Mouse (Mus musculus) liver, embryonic 14.5 days (tissue): Measurements from ENCODE around the gene Adamts4. TPM values are rescaled to one million over a fixed set of nuclear protein-coding genes. Genes with fewer than 3 reads are reported as not detected.

ENCODE experiments used
- ATAC-seq: fragments of 200-750 bp; cut with Nextera tagmentation; 2 replicates; pipeline ENCODE4 v1.8.0; 2017; ENCODE audit warnings: moderate number of reproducible peaks, mild to moderate bottlenecking, moderate library complexity; ENCODE audit not compliant: insufficient read depth
- DNase-seq, 3 experiments: peaks; one replicate each; pipeline ENCODE4 v3.0.0-alpha.2; 2012 to 2013; ENCODE audit warnings: low read depth in 3 of 3, low spot score in 3 of 3
- H3K27ac ChIP-seq: fragments of 300-500 bp; sonication (generic); 2 replicates; pipeline ENCODE4 v1.5.1; 2014; ENCODE audit warnings: moderate library complexity, mild to moderate bottlenecking, control low read depth, inconsistent platforms
- H3K27me3 ChIP-seq: fragments of 300-500 bp; sonication (generic); 2 replicates; pipeline ENCODE4 v1.6.1; 2014; ENCODE audit warnings: mild to moderate bottlenecking, low read length, moderate library complexity; ENCODE audit not compliant: control insufficient read depth, insufficient read depth
- H3K36me3 ChIP-seq: fragments of 300-500 bp; sonication (generic); replicated peaks from 2 replicates; pipeline ENCODE4 v1.6.1; 2014; ENCODE audit warnings: low read depth; ENCODE audit not compliant: control insufficient read depth, insufficient read depth
- H3K4me1 ChIP-seq, 2 experiments: fragments of 200-500 bp in 1 of 2; fragments of 300-500 bp in 1 of 2; sonication (generic) in 1 of 2; replicated peaks; 2 replicates each; pipeline ENCODE4 v1.6.1; 2012 to 2014; ENCODE audit warnings: antibody characterized with exemption in 1 of 2, inconsistent platforms in 1 of 2, low read length in 1 of 2; ENCODE audit not compliant: control insufficient read depth in 2 of 2, insufficient read depth in 2 of 2
- H3K4me2 ChIP-seq: fragments of 300-500 bp; sonication (generic); 2 replicates; pipeline ENCODE4 v1.6.1; 2014; ENCODE audit warnings: low read depth, mild to moderate bottlenecking, control low read depth, moderate library complexity
- H3K4me3 ChIP-seq, 2 experiments: fragments of 200-500 bp in 1 of 2; fragments of 300-500 bp in 1 of 2; sonication (generic) in 1 of 2; 2 replicates each; pipeline ENCODE4 v1.5.1; 2012 to 2014; ENCODE audit warnings: low read depth in 2 of 2, low read length in 2 of 2, mild to moderate bottlenecking in 2 of 2, control low read depth in 1 of 2, inconsistent platforms in 1 of 2, moderate library complexity in 1 of 2; ENCODE audit not compliant: insufficient read depth in 1 of 2
- H3K9ac ChIP-seq: fragments of 300-500 bp; sonication (generic); replicated peaks from 2 replicates; pipeline ENCODE4 v1.6.1; 2014; ENCODE audit warnings: mild to moderate bottlenecking, control low read depth, moderate library complexity
- H3K9me3 ChIP-seq: fragments of 300-500 bp; sonication (generic); 2 replicates; pipeline ENCODE4 v1.6.1; 2016; ENCODE audit warnings: low read length, mixed read lengths; ENCODE audit not compliant: control insufficient read depth
- CTCF ChIP-seq: IDR thresholded peaks from 2 replicates; pipeline ENCODE4 v1.5.1; 2016; ENCODE audit warnings: antibody characterized with exemption, low read depth, control low read depth
- EP300 ChIP-seq: IDR thresholded peaks from 2 replicates; pipeline ENCODE4 v1.6.1; 2016; ENCODE audit warnings: antibody characterized with exemption, low read depth
- WGBS: fragments of 180-500 bp; shearing (Covaris S2); extraction: QIAGEN DNeasy Blood & Tissue Kit; methylation state at CpG from one replicate; pipeline ENCODE4 v1.1.7; 2014; ENCODE audit not compliant: insufficient replicate concordance; 5-methylcytosine and 5-hydroxymethylcytosine counted together
- polyA plus RNA-seq, 2 experiments: library from polyadenylated mRNA; depleted of rRNA in 1 of 2; stranded (reverse) in 1 of 2; unstranded in 1 of 2; fragments of >200 nt; fragmentation: Nextera tagmentation in 1 of 2; extraction: Ambion mirVana in 1 of 2; gene quantifications; 2 replicates each; pipeline versions ENCODE4 v1.2.1 to v1.2.3; 2012 to 2014

Gene Adamts4
- polyA plus RNA-seq, 2 experiments, result 0.13 to 0.17 TPM

GRCm38 (mm10) chr1:171265971-171266744, 15.9 kb downstream of the Adamts4 start:
- 20% methylated on average over 4 of the region's 4 CpGs for WGBS
- no peak for ATAC-seq

DNA sequence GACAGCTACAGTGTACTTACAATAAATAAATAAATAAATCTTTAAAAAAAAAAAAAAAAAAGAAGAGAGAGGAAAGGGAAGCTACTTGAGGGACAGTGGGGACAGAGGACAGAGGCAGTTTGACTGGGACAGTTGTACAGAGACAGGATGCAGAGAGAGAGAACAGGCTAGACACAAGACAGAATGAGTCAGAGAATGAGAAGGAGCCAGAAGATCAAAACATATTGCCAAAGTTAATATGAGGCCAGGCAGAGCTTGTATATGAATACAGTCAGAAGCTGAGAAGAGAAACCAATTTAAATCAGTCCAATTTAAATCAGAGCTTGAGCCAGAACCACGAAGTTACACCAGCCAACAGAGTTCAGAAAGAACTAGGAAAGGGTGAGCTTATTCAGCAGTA, 18.1 kb downstream of the Adamts4 start:
- H3K4me1 ChIP-seq, result peaks cover 17 to 23% of the 10 kb centered on the region in 2 experiments
- H3K4me3 ChIP-seq, result no peak overlapping the region
- DNase-seq (no peak), ATAC-seq (no peak)
- WGBS, result 42% methylated on average over 1 of the region's 1 CpGs
- no peaks in the 10 kb centered on the region for H3K9me3 ChIP-seq
- H3K27ac ChIP-seq, result no peak overlapping the region
- no peaks in the 10 kb centered on the region; the same call in 1 of the 2 replicates for H3K27me3 ChIP-seq
- TF ChIP-seq EP300 (no peak), CTCF (no peak)
- H3K4me2 ChIP-seq, result no peak overlapping the region
- peaks cover 11% of the 10 kb centered on the region for H3K36me3 ChIP-seq
- H3K9ac ChIP-seq, result no peak overlapping the region

More at GRCm38 (mm10) chr1:171265971-171266744, 15.9 kb downstream of the Adamts4 start:
- TF ChIP-seq EP300 (no peak), CTCF (no peak)
- peaks cover 9 to 22% of the 10 kb centered on the region in 2 experiments for H3K4me1 ChIP-seq
- no peak overlapping the region for H3K4me3 ChIP-seq
- no peak overlapping the region for H3K9ac ChIP-seq
- 0 out of 2 replicates have a peak overlapping the region, but pooled peaks have one; percentile 13 for H3K4me2 ChIP-seq
- no peaks in the 10 kb centered on the region for H3K9me3 ChIP-seq
- peaks cover 4% of the 10 kb centered on the region; the same call in 1 of the 2 replicates for H3K27me3 ChIP-seq
- DNase-seq, result no peak
- no peaks in the 10 kb centered on the region for H3K36me3 ChIP-seq
- H3K27ac ChIP-seq, result no peak overlapping the region

DNA sequence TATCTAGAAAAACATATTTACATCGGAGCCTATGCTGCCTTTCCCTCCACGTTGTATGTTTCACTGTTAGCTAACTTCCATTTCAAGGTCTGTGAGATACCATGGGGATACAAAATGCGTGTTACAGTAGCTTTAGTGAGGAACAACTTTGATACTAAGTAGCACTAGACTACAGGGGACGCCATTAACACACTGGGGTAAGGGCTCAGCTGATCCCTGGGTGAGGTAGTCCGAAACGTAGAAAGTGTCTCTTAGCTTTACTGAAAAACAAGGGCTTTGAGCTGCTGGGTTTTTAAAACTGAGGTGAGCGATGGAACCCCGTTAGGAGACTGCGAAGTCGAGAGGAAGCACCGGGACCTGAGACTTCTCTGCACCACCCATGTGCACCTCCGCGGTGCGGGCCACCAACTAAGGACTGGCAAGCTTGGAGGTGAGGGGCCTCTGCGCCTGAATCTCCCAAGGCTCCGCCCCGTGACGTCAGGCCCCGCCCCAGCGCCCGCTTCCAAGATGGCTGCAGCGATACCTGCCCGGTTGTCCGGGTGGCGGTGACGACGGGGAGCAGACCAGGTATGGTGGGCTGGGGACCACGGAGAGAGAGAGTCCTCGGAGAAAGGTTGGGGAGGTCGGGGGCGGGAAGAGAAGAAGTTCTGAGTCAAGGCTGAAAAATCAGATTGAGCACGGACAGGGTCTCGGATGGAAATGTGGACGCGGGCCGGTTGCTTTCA, 19.8 kb downstream of the Adamts4 start, which contains the start of gene B4galt3:
Gene B4galt3 (plus strand): TSS at position 481 of the 725 bp plus-strand sequence.
- TF ChIP-seq EP300 (0 out of 2 replicates have a peak, but pooled peaks have one; percentile 34), CTCF (0 out of 2 replicates have a peak, but pooled peaks have one; percentile 14)
- Histone ChIP-seq H3K4me2 (peak within 1 kb of the TSS; percentile 89), H3K4me1 (peaks cover 17 to 22% of the 10 kb centered on the region in 2 experiments), H3K4me3 (peak within 1 kb of the TSS; percentile 67 to 96), H3K36me3 (peaks cover 27% of the 10 kb centered on the region), H3K9me3 (no peaks in the 10 kb centered on the region), H3K27ac (peak within 1 kb of the TSS; percentile 70), H3K9ac (peak within 1 kb of the TSS; percentile 80), H3K27me3 (no peaks in the 10 kb centered on the region)
- ATAC-seq (peak; percentile 93), DNase-seq (peak; percentile 79 to 86 (median 83))
- 3% methylated on average over 36 of the region's 36 CpGs for WGBS

DNA sequence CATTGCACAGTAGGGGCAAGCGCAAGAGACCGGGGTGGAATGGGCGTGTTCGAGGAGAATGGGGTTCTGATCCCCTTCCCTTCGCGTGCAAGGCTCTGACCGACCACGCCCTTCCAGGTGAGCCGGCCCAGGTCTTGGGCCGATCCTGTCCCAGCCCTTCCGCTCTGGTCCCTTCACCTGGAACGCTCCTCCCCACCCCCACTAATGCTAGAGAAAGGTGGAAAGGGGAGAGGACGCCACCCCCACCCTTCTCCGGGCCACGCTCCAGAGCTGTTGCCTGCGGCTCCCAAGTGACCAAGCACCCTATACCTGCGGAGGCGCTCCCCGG, 20.3 kb downstream of the Adamts4 start:
- peaks cover 17 to 22% of the 10 kb centered on the region in 2 experiments for H3K4me1 ChIP-seq
- DNase-seq, result no peak

More for the DNA sequence above, 20.3 kb downstream of the Adamts4 start:
- under 1% methylated on average over 18 of the region's 19 CpGs for WGBS
- TF ChIP-seq EP300, result no peak
- no peak for TF ChIP-seq CTCF
- H3K9ac ChIP-seq, result peak overlapping the region; percentile 80
- H3K27me3 ChIP-seq, result no peaks in the 10 kb centered on the region
- peak overlapping the region; percentile 67 to 96 for H3K4me3 ChIP-seq
- peak; percentile 72 for ATAC-seq
- no peaks in the 10 kb centered on the region for H3K9me3 ChIP-seq
- H3K36me3 ChIP-seq, result peaks cover 32% of the 10 kb centered on the region
- peak overlapping the region; percentile 50 for H3K27ac ChIP-seq
- H3K4me2 ChIP-seq, result peak overlapping the region; percentile 89
